ENCODE assay signal across 26 mouse cellular contexts in the genomic region with DNA sequence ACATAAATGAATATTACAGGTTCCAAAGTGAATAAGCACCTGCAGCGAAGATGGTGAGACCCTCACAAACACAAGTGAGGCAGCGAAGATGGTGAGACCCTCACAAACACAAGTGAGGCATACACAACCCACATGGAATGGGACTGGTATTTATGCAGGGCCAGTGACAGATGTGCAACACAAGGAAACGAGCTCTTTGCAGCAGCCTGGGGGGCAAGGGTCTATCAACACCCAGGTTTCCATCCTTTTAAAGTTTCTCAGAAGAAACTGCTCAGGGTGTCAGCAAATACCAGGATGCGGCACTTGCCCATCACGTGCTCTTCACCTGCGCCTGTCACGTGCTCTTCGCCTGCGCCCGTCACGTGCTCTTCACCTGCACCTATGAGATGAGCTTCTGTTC.
"Had no signal": no experiment of that assay in that cellular context is flagged by ENCODE, and none has a peak within 500 bp of the region (broad histone marks: within the 10 kb centered on the region; RNA-seq: fewer than 3 reads in every experiment).

No protein-coding gene starts in this region.

- H3K4me3 ChIP-seq: embryonic facial prominence, embryonic 10.5 days; embryonic facial prominence, embryonic 12.5 days; embryonic facial prominence, embryonic 13.5 days; embryonic facial prominence, embryonic 15.5 days; erythroblast, embryonic 14.5 days; forebrain, embryonic 10.5 days; forebrain, embryonic 12.5 days; forebrain, embryonic 13.5 days; forebrain, embryonic 15.5 days; gastrocnemius, adult 2 months had no signal

- H3K36me3 ChIP-seq: embryonic facial prominence, embryonic 10.5 days; embryonic facial prominence, embryonic 12.5 days; embryonic facial prominence, embryonic 15.5 days; forebrain, embryonic 10.5 days; forebrain, embryonic 12.5 days; forebrain, embryonic 15.5 days had no signal

- DNase-seq: cerebellum, adult 18-20 months; cerebellum, adult 2 months; cerebellum, adult 8-10 months; cerebellum, adult 9-10 months; cerebellum, adult 9-11 months; cerebellum, postnatal 25 days; cerebellum, postnatal 36 days; embryo, embryonic 11 days; forebrain, postnatal 0 days; gastrocnemius, adult 2 months; gastrocnemius, postnatal 10 days; gastrocnemius, postnatal 14 days; gastrocnemius, postnatal 25 days; gastrocnemius, postnatal 36 days; heart, adult 18-20 months had no signal

- ATAC-seq: forebrain, embryonic 13.5 days; forebrain, embryonic 14.5 days; forebrain, embryonic 15.5 days; forebrain, embryonic 16.5 days; forebrain, postnatal 0 days had no signal

- H3K9me3 ChIP-seq: embryonic facial prominence, embryonic 10.5 days; embryonic facial prominence, embryonic 12.5 days; embryonic facial prominence, embryonic 13.5 days; embryonic facial prominence, embryonic 15.5 days; forebrain, embryonic 10.5 days; forebrain, embryonic 12.5 days; forebrain, embryonic 13.5 days; forebrain, embryonic 15.5 days had no signal

- H3K9ac ChIP-seq: embryonic facial prominence, embryonic 12.5 days; embryonic facial prominence, embryonic 13.5 days; embryonic facial prominence, embryonic 15.5 days; forebrain, embryonic 12.5 days; forebrain, embryonic 13.5 days; forebrain, embryonic 15.5 days; forebrain, postnatal 0 days had no signal

- H3K4me1 ChIP-seq: embryonic facial prominence, embryonic 15.5 days; forebrain, embryonic 12.5 days had no signal

- H3K27me3 ChIP-seq: embryonic facial prominence, embryonic 12.5 days; embryonic facial prominence, embryonic 13.5 days; embryonic facial prominence, embryonic 15.5 days; forebrain, embryonic 12.5 days; forebrain, embryonic 13.5 days; forebrain, embryonic 15.5 days had no signal

- H3K27ac ChIP-seq: embryonic facial prominence, embryonic 10.5 days; embryonic facial prominence, embryonic 12.5 days; embryonic facial prominence, embryonic 13.5 days; embryonic facial prominence, embryonic 15.5 days; forebrain, embryonic 10.5 days; forebrain, embryonic 12.5 days; forebrain, embryonic 13.5 days; forebrain, embryonic 15.5 days; gastrocnemius, adult 2 months had no signal

- H3K4me2 ChIP-seq: embryonic facial prominence, embryonic 12.5 days; embryonic facial prominence, embryonic 13.5 days; embryonic facial prominence, embryonic 15.5 days; forebrain, embryonic 12.5 days; forebrain, embryonic 13.5 days; forebrain, embryonic 15.5 days had no signal
